Mouse (Mus musculus): ENCODE measurements around the gene Parvb. TPM values are rescaled to one million over a fixed set of nuclear protein-coding genes. Genes with fewer than 3 reads are reported as not detected.
A peak's percentile ranks its signal among the peaks of the same experiment; 100 is the strongest.

Parvb gene
- polyA plus RNA-seq, 1 experiment from 2014 or later = 2.5 TPM

DNA sequence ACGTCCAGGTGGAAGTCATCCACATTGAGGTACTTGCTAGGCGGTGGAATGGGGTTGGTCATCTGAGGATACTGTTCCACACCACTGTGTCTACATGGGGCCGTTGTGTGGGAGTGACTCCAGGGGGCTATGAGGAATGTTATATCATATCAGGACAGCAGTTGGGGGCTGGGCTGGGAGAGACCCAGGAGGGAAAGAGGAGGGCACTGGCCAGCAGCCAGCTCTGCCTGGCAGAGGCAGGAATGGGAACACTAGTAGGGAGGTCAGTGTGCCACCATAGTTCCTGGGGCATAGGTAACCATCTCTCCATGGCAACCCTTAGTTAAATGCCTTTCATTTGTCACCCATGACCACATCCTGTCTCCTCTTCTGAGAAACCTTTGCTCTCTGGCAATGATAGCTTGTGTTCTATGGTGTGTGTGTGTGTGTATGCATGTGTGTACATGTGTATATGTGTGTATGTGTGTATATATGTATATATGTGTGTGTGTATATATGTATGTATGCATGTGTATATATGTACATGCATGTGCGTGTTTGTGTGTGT is 99.3 kb downstream of the Parvb start:
- Histone ChIP-seq H3K4me3 (ENCODE audit: low read length) (no peak overlapping the region), H3K27ac (ENCODE audit: low read length) (no peak overlapping the region), H3K9me3 (ENCODE audit: control insufficient read depth, low read length) (no peaks in the 10 kb centered on the region), H3K4me1 (ENCODE audit: control insufficient read depth, insufficient read depth, low read length) (no peaks in the 10 kb centered on the region), H3K36me3 (ENCODE audit: control insufficient read depth, insufficient read depth, low read length) (no peaks in the 10 kb centered on the region), H3K9ac (ENCODE audit: low read depth, low read length) (no peak overlapping the region), H3K4me2 (ENCODE audit: low read depth, low read length) (no peak overlapping the region), H3K27me3 (replicated peaks; ENCODE audit: control insufficient read depth, insufficient read depth, low read length) (no peaks in the 10 kb centered on the region)
- 80% methylated on average over 4 of the region's 4 CpGs for WGBS
- no peak for ATAC-seq

DNA sequence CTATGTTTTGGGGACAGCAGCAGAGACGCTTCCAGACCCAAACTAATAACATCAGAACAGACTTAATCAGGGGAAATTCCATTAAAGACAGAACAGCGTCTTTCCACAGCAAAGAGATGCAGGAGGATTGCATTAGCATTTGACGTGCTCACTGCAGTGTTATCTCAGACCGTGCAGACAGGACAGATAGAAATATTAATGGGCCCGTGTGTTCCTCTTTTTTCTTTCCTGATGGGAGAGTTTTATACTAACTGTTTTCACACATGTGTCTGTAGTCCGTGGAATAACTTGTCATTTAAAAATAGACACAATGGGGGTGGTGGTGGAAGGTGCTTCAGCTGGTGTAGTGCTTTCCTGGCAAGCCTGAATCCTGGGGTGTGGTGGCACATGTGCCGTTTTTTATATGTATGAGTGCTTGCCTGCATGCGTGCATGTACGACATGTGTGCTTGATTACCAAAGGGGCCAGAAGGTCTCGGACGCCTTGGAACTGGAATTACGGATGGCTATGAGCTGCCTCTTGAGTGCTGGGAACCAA is 104.5 kb downstream of the Parvb start:
- no peaks in the 10 kb centered on the region for H3K27me3 ChIP-seq (replicated peaks; ENCODE audit: control insufficient read depth, insufficient read depth, low read length)
- no peak overlapping the region for H3K4me3 ChIP-seq (ENCODE audit: low read length)
- H3K27ac ChIP-seq (ENCODE audit: low read length) = no peak overlapping the region
- no peaks in the 10 kb centered on the region for H3K4me1 ChIP-seq (ENCODE audit: control insufficient read depth, insufficient read depth, low read length)
- no peak overlapping the region for H3K9ac ChIP-seq (ENCODE audit: low read depth, low read length)
- no peak overlapping the region for H3K4me2 ChIP-seq (ENCODE audit: low read depth, low read length)
- no peaks in the 10 kb centered on the region for H3K36me3 ChIP-seq (ENCODE audit: control insufficient read depth, insufficient read depth, low read length)
- WGBS = 67% methylated on average over 12 of the region's 12 CpGs
- no peak for ATAC-seq
- H3K9me3 ChIP-seq (ENCODE audit: control insufficient read depth, low read length) = no peaks in the 10 kb centered on the region

DNA sequence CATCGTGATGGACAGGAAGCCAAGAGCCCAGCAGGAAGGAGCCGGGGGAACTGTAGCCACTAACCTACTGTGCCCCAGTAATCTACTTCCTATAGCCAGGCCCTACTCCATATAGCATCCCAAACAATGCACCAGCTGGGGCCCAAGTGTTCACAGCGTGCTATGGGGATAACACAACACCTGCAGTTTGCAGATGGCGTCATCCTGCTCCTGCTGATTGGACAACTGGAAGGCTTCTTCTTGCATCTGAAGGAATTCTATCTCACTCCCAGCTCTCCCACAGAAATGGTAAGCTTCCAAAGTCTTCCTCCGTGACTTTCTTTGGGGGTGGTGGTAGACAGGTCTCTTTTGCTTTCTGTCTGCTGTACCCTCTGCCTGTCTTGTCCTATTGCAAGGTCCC is 105.8 kb downstream of the Parvb start:
- Histone ChIP-seq H3K27me3 (replicated peaks; ENCODE audit: control insufficient read depth, insufficient read depth, low read length) (no peaks in the 10 kb centered on the region), H3K27ac (ENCODE audit: low read length) (no peak overlapping the region), H3K9ac (ENCODE audit: low read depth, low read length) (no peak overlapping the region), H3K4me1 (ENCODE audit: control insufficient read depth, insufficient read depth, low read length) (no peaks in the 10 kb centered on the region), H3K36me3 (ENCODE audit: control insufficient read depth, insufficient read depth, low read length) (no peaks in the 10 kb centered on the region), H3K4me2 (ENCODE audit: low read depth, low read length) (no peak overlapping the region), H3K4me3 (ENCODE audit: low read length) (no peak overlapping the region), H3K9me3 (ENCODE audit: control insufficient read depth, low read length) (no peaks in the 10 kb centered on the region)
- 73% methylated on average over 5 of the region's 5 CpGs for WGBS
- no peak for ATAC-seq

DNA sequence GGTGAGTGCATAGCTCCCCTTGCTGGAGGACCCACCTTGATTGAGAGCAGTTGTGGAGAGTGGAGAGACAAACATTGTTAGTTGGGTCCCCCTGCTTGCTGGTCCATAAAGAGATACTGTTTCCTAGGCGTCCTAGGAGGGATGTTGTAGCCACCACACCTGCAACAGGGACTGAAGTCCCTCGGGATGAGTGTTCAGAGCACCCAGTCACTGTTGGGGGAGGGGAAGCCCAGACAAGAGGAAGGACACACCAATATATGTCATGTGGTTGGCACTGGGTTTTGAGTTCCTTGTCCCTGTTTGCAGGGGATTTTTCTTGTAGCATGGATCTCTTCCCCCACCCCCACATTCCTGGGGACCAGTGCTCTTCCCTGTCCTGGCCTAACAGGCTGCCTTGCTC is 109.1 kb downstream of the Parvb start:
- no peak overlapping the region for H3K4me2 ChIP-seq (ENCODE audit: low read depth, low read length)
- H3K4me3 ChIP-seq (ENCODE audit: low read length) = no peak overlapping the region
- ATAC-seq = no peak
- no peaks in the 10 kb centered on the region for H3K36me3 ChIP-seq (ENCODE audit: control insufficient read depth, insufficient read depth, low read length)
- no peak overlapping the region for H3K9ac ChIP-seq (ENCODE audit: low read depth, low read length)
- no peaks in the 10 kb centered on the region for H3K4me1 ChIP-seq (ENCODE audit: control insufficient read depth, insufficient read depth, low read length)
- no peaks in the 10 kb centered on the region for H3K9me3 ChIP-seq (ENCODE audit: control insufficient read depth, low read length)
- no peaks in the 10 kb centered on the region for H3K27me3 ChIP-seq (replicated peaks; ENCODE audit: control insufficient read depth, insufficient read depth, low read length)
- WGBS = 48% methylated on average over 2 of the region's 2 CpGs
- H3K27ac ChIP-seq (ENCODE audit: low read length) = no peak overlapping the region

DNA sequence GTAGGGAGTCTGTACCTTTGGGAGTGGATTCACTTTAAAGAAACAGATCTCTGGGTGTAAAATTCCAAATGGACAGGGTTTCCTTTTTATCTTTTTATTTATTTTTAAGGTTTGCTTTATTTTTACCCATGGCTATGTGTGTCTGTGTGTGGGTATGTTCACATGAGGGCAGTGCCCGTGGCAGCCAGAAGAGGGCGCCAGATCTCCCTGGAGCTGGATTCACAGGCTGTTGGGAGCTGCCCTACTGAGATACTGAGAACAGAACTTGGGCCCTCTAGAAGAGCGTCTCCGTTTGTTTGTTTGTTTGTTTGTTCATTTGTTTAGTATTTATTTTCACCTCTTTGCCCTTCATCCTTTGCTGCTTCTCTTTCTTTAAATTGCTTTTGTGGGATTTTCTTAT is 116.9 kb downstream of the Parvb start:
- Histone ChIP-seq H3K4me3 (ENCODE audit: low read length) (no peak overlapping the region), H3K9me3 (ENCODE audit: control insufficient read depth, low read length) (no peaks in the 10 kb centered on the region), H3K36me3 (ENCODE audit: control insufficient read depth, insufficient read depth, low read length) (no peaks in the 10 kb centered on the region), H3K27ac (ENCODE audit: low read length) (no peak overlapping the region), H3K9ac (ENCODE audit: low read depth, low read length) (no peak overlapping the region), H3K4me1 (ENCODE audit: control insufficient read depth, insufficient read depth, low read length) (peaks cover 13% of the 10 kb centered on the region; the same call in 1 of the 2 replicates), H3K27me3 (replicated peaks; ENCODE audit: control insufficient read depth, insufficient read depth, low read length) (no peaks in the 10 kb centered on the region), H3K4me2 (ENCODE audit: low read depth, low read length) (no peak overlapping the region)
- 93% methylated on average over 4 of the region's 4 CpGs for WGBS
- no peak for ATAC-seq

DNA sequence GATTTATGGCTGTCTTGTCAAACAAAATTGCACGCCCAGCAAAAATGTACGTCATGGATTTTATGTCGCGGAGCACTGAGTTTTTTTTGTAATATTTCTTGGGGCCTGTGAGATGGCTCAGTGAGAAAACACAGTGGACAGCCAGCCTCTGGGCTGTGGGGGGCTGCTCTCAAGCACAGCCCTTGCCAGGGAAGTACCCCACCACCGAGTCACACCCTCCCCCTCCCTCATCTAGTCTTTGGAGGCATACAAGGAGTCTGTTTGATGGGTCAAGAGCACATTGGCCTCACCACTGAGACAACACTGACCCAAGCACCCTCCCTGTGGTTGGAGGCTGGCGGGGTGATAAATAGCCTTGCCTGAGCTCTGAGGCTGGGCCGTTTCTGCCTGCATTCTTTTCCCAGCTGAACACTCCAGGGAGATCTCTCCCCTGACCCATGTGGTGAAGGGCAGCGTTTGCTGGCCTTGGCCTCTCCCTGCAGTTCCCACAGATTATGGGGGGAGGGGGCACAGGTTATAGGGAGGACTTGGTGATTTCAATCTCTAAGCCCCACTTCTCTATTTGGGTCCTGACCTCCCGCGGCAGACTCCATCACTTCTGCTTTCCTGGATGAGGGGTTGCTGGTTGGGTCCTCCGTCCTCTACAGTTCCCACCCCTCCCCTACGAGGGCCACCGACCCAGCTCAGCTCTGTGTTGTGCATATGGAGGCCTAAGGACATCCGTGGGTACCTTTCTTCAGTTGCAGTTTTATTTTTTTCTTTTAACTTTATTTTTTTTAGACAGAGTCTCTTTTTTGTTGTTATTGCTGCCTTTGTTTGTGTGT is 118.3 kb downstream of the Parvb start:
- no peak for ATAC-seq
- Histone ChIP-seq H3K4me2 (ENCODE audit: low read depth, low read length) (no peak overlapping the region), H3K4me3 (ENCODE audit: low read length) (no peak overlapping the region), H3K27ac (ENCODE audit: low read length) (no peak overlapping the region), H3K27me3 (replicated peaks; ENCODE audit: control insufficient read depth, insufficient read depth, low read length) (no peaks in the 10 kb centered on the region), H3K4me1 (ENCODE audit: control insufficient read depth, insufficient read depth, low read length) (peaks cover 13% of the 10 kb centered on the region; the same call in 1 of the 2 replicates), H3K36me3 (ENCODE audit: control insufficient read depth, insufficient read depth, low read length) (no peaks in the 10 kb centered on the region), H3K9me3 (ENCODE audit: control insufficient read depth, low read length) (no peaks in the 10 kb centered on the region), H3K9ac (ENCODE audit: low read depth, low read length) (no peak overlapping the region)
- 37% methylated on average over 14 of the region's 14 CpGs for WGBS

DNA sequence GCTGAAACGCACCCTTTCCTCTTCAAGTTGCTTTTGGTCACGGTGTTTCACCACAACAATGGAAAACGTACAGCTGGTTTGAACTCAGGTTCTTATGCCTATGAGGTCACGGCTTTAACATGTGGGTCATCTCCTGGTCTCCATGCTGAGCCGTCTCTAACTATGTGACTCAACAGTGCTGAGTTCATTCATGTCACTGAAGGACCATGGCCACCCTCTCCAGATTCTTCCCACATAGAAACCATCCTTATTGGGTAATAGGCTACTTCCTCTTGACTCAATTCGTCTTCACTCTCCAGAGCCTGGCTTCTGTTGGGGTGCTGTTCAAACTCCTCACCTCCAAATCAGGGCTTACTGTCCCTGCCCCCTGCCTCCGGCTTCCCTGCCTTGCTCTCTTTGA is 119.5 kb downstream of the Parvb start:
- no peaks in the 10 kb centered on the region for H3K9me3 ChIP-seq (ENCODE audit: control insufficient read depth, low read length)
- peaks cover 13% of the 10 kb centered on the region; the same call in 1 of the 2 replicates for H3K4me1 ChIP-seq (ENCODE audit: control insufficient read depth, insufficient read depth, low read length)
- no peak overlapping the region for H3K9ac ChIP-seq (ENCODE audit: low read depth, low read length)
- no peak overlapping the region for H3K4me2 ChIP-seq (ENCODE audit: low read depth, low read length)
- H3K36me3 ChIP-seq (ENCODE audit: control insufficient read depth, insufficient read depth, low read length) = no peaks in the 10 kb centered on the region
- no peak overlapping the region for H3K4me3 ChIP-seq (ENCODE audit: low read length)
- no peak for ATAC-seq
- no peak overlapping the region for H3K27ac ChIP-seq (ENCODE audit: low read length)
- no peaks in the 10 kb centered on the region for H3K27me3 ChIP-seq (replicated peaks; ENCODE audit: control insufficient read depth, insufficient read depth, low read length)
- 86% methylated on average over 7 of the region's 7 CpGs for WGBS

DNA sequence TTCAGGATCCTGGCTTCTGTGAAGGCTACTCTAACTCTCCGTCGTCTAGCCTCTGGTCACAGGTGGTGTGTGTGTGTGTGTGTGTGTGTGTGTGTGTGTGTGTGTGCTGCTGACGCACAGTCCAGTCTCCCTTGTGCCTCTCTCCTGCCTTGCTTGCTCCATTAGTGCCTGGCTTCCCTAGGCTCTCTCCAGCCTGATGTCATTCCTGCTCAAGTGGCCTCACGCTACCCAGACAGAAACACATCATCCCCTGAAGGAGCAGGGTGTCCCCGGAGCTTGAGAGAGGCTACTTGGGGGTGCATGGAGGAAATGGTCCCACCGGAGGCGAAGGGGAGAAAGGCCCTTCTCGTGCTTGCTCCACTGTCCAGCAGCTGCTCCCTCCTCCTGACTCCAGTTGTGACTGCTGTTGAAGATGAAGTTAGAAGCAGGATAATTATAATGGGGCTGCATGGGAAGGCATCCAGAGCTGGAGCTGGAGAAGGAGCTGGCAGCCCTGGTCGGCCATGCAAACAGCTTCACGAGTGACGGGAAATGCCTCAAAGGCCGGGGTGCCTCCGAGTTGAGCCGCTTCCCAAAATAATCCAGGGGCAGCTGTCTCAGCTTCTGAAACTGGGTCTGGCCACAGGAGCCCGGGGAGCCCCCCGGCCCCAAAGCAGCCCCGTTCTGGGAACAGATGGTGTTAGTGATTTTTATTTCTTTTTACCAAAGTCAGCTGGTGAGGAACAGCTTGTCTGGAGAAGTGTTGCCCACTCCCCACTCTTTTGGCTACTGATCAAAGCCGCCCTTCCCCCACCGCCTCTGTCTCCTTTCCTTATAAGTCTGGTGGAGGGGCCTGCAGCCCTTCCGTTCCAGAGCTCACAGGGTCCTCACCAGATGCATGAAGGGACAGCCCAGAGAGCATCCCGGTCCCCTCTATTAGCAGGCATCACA is 120.3 kb downstream of the Parvb start:
- H3K27ac ChIP-seq (ENCODE audit: low read length) = peak overlapping the region; percentile 35; the same call in 1 of the 2 replicates
- 0 out of 2 replicates have a peak overlapping the region, but pooled peaks have one; percentile 3 for H3K9ac ChIP-seq (ENCODE audit: low read depth, low read length)
- 59% methylated on average over 21 of the region's 21 CpGs for WGBS
- no peak for ATAC-seq
- peaks cover 13% of the 10 kb centered on the region; the same call in 1 of the 2 replicates for H3K4me1 ChIP-seq (ENCODE audit: control insufficient read depth, insufficient read depth, low read length)
- H3K9me3 ChIP-seq (ENCODE audit: control insufficient read depth, low read length) = no peaks in the 10 kb centered on the region
- no peak overlapping the region for H3K4me2 ChIP-seq (ENCODE audit: low read depth, low read length)
- H3K36me3 ChIP-seq (ENCODE audit: control insufficient read depth, insufficient read depth, low read length) = no peaks in the 10 kb centered on the region
- H3K4me3 ChIP-seq (ENCODE audit: low read length) = no peak overlapping the region
- no peaks in the 10 kb centered on the region for H3K27me3 ChIP-seq (replicated peaks; ENCODE audit: control insufficient read depth, insufficient read depth, low read length)

DNA sequence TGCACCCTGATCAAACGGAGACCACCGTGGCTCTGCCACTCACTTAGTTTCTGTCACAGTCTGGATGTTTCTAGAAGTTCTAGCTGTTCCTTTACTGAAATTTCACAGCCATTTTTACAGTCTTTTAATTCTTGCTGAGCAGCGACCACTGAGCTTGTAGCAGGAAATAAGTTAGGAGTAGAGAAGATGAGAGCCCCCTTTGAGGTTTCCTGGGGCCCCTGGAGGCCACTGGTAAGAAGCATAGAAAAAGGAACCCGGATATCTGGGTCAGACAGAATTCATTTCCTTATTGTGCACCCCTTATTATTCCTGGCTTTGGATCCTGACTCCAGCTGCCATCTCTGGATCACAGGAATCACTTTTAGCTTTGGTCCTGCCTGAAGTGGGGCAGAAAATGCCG is 123.2 kb downstream of the Parvb start:
- H3K9me3 ChIP-seq (ENCODE audit: control insufficient read depth, low read length) = no peaks in the 10 kb centered on the region

More for the DNA sequence above, 123.2 kb downstream of the Parvb start:
- H3K27ac ChIP-seq (ENCODE audit: low read length) = no peak overlapping the region
- WGBS = 73% methylated on average over 5 of the region's 5 CpGs
- no peak for ATAC-seq
- no peak overlapping the region for H3K4me2 ChIP-seq (ENCODE audit: low read depth, low read length)
- peaks cover 13% of the 10 kb centered on the region; the same call in 1 of the 2 replicates for H3K4me1 ChIP-seq (ENCODE audit: control insufficient read depth, insufficient read depth, low read length)
- H3K36me3 ChIP-seq (ENCODE audit: control insufficient read depth, insufficient read depth, low read length) = no peaks in the 10 kb centered on the region
- H3K9ac ChIP-seq (ENCODE audit: low read depth, low read length) = no peak overlapping the region
- no peak overlapping the region for H3K4me3 ChIP-seq (ENCODE audit: low read length)
- H3K27me3 ChIP-seq (replicated peaks; ENCODE audit: control insufficient read depth, insufficient read depth, low read length) = no peaks in the 10 kb centered on the region
